Mouse (Mus musculus) heart, postnatal 0 days (tissue): Measurements from ENCODE around the gene Klc2.

Experiments
- CTCF ChIP-seq: IDR thresholded peaks from 2 replicates; pipeline ENCODE4 v1.5.1; 2016; ENCODE audit warnings: antibody characterized with exemption, control low read depth, low read depth
- EP300 ChIP-seq: IDR thresholded peaks from 2 replicates; pipeline ENCODE4 v1.6.1; 2016; ENCODE audit warnings: antibody characterized with exemption, low read depth

GRCm38 (mm10) chr19:5129770-5130169, 11.4 kb upstream of the Klc2 start:
- peak; percentile 41 for TF ChIP-seq CTCF
- TF ChIP-seq EP300: no peak
